Mouse (Mus musculus): Measurements from ENCODE around the gene Nfib.

The Nfib gene

GRCm38 (mm10) chr4:82587146-82587870 is 118.2 kb downstream of the Nfib start:
- peak; percentile 58 to 76 for DNase-seq

GRCm38 (mm10) chr4:82586637-82587036 is 118.9 kb downstream of the Nfib start:
- DNase-seq: peak in 1 of 2 experiments; percentile 52

GRCm38 (mm10) chr4:82585536-82585935 is 120.0 kb downstream of the Nfib start:
- peak; percentile 21 to 53 for DNase-seq

- peak; percentile 16 to 54 for DNase-seq
These were observed 120.5 kb downstream of the Nfib start for GRCm38 (mm10) chr4:82585056-82585455.

GRCm38 (mm10) chr4:82584548-82584947 is 121.0 kb downstream of the Nfib start:
- peak; percentile 58 to 68 for DNase-seq

GRCm38 (mm10) chr4:82573291-82573605 is 132.3 kb downstream of the Nfib start:
- DNase-seq: no peak

GRCm38 (mm10) chr4:82572410-82573290 is 132.9 kb downstream of the Nfib start:
- DNase-seq: no peak

- DNase-seq: no peak
These were observed 146.7 kb downstream of the Nfib start for GRCm38 (mm10) chr4:82558816-82559215.

- DNase-seq: no peak
These were observed 149.8 kb downstream of the Nfib start for GRCm38 (mm10) chr4:82555673-82556171.

GRCm38 (mm10) chr4:82553658-82554057 is 151.9 kb downstream of the Nfib start:
- no peak for DNase-seq

GRCm38 (mm10) chr4:82552238-82552637 is 153.3 kb downstream of the Nfib start:
- DNase-seq: no peak

- DNase-seq: no peak
These were observed 155.7 kb downstream of the Nfib start for GRCm38 (mm10) chr4:82549762-82550380.

- DNase-seq: no peak
These were observed 157.3 kb downstream of the Nfib start for GRCm38 (mm10) chr4:82548247-82548646.

GRCm38 (mm10) chr4:82543936-82544335 is 161.6 kb downstream of the Nfib start:
- DNase-seq: no peak

GRCm38 (mm10) chr4:82543398-82543740 is 162.2 kb downstream of the Nfib start:
- no peak for DNase-seq

- no peak for DNase-seq
These were observed 162.7 kb downstream of the Nfib start for GRCm38 (mm10) chr4:82542656-82543397.

- peak; percentile 74 to 88 for DNase-seq
These were observed 163.5 kb downstream of the Nfib start for GRCm38 (mm10) chr4:82541894-82542510.

GRCm38 (mm10) chr4:82540466-82540990 is 165.0 kb downstream of the Nfib start:
- peak in 1 of 2 experiments; percentile 32 for DNase-seq

- DNase-seq: peak in 1 of 2 experiments; percentile 59
These were observed 165.5 kb downstream of the Nfib start for GRCm38 (mm10) chr4:82540048-82540410.

GRCm38 (mm10) chr4:82539406-82540047 is 166.0 kb downstream of the Nfib start:
- DNase-seq: peak; percentile 64 to 71

GRCm38 (mm10) chr4:82538815-82539214 is 166.7 kb downstream of the Nfib start:
- DNase-seq: peak in 1 of 2 experiments; percentile 61

All from cerebellum, postnatal 36 days (tissue).